Mouse (Mus musculus) CH12F3 (cell line): Measurements from ENCODE around the gene Psmd12.

Experiments used
- in situ Hi-C: fragments of 300-500 bp; cut with MboI; formaldehyde crosslinking; loops from 2 replicates; pipeline ENCODE4 v1.14.3; 2020; ENCODE audit warnings: low sequenced_read_pairs

Gene Psmd12

GRCm38 (mm10) chr11:107479053-107479861 lies at the start of gene Psmd12:
Gene Psmd12 (plus strand): TSS chr11:107479484.
- in situ Hi-C loops = loop anchor here (10.0 kb wide), 2 partner anchors 204 to 264 kb away; no protein-coding TSS in a partner anchor

GRCm38 (mm10) chr11:107431197-107431965 lies 47.9 kb upstream of the Psmd12 start:
- in situ Hi-C loops = no loop called here

- in situ Hi-C loops = no loop called here
Observed at GRCm38 (mm10) chr11:107435776-107436449, 43.4 kb upstream of the Psmd12 start.

GRCm38 (mm10) chr11:107437723-107438122 lies 41.6 kb upstream of the Psmd12 start:
- in situ Hi-C loops = no loop called here

- in situ Hi-C loops = no loop called here
Observed at GRCm38 (mm10) chr11:107438140-107438539, 41.1 kb upstream of the Psmd12 start.

- in situ Hi-C loops = no loop called here
Observed at GRCm38 (mm10) chr11:107441050-107441449, 38.2 kb upstream of the Psmd12 start.

GRCm38 (mm10) chr11:107443121-107444095 lies 35.9 kb upstream of the Psmd12 start:
- in situ Hi-C loops = no loop called here

GRCm38 (mm10) chr11:107445683-107446082 lies 33.6 kb upstream of the Psmd12 start:
- in situ Hi-C loops = no loop called here

GRCm38 (mm10) chr11:107446650-107447049 lies 32.6 kb upstream of the Psmd12 start:
- in situ Hi-C loops = no loop called here

GRCm38 (mm10) chr11:107447349-107447748 lies 31.9 kb upstream of the Psmd12 start:
- in situ Hi-C loops = no loop called here

GRCm38 (mm10) chr11:107447915-107448314 lies 31.4 kb upstream of the Psmd12 start:
- in situ Hi-C loops = no loop called here

GRCm38 (mm10) chr11:107449169-107449910 lies 29.9 kb upstream of the Psmd12 start:
- in situ Hi-C loops = no loop called here

GRCm38 (mm10) chr11:107450097-107450496 lies 29.2 kb upstream of the Psmd12 start:
- in situ Hi-C loops = no loop called here

- in situ Hi-C loops = no loop called here
Observed at GRCm38 (mm10) chr11:107451106-107451505, 28.2 kb upstream of the Psmd12 start.

- in situ Hi-C loops = no loop called here
Observed at GRCm38 (mm10) chr11:107452053-107452452, 27.2 kb upstream of the Psmd12 start.

- in situ Hi-C loops = no loop called here
Observed at GRCm38 (mm10) chr11:107454546-107455462, 24.5 kb upstream of the Psmd12 start.

- in situ Hi-C loops = no loop called here
Observed at GRCm38 (mm10) chr11:107457282-107457681, 22.0 kb upstream of the Psmd12 start.

GRCm38 (mm10) chr11:107458286-107458685 lies 21.0 kb upstream of the Psmd12 start:
- in situ Hi-C loops = no loop called here
